Mouse (Mus musculus): Measurements from ENCODE around the gene Btc. TPM values are rescaled to one million over a fixed set of nuclear protein-coding genes. Genes with fewer than 3 reads are reported as not detected.

Gene Btc
- polyA plus RNA-seq, 1 experiment: 0.86 TPM

- WGBS: 75% methylated on average over 5 of the region's 5 CpGs
- Histone ChIP-seq H3K36me3 (ENCODE audit: control insufficient read depth, insufficient read depth, low read length) (no peaks in the 10 kb centered on the region), H3K4me3 (ENCODE audit: low read depth, low read length) (no peak overlapping the region), H3K4me1 (ENCODE audit: control insufficient read depth, insufficient read depth, insufficient read length, low read length) (peaks cover 5% of the 10 kb centered on the region), H3K27ac (ENCODE audit: insufficient read depth, low read depth, low read length) (no peak overlapping the region), H3K27me3 (ENCODE audit: control insufficient read depth, insufficient read depth, low read length) (no peaks in the 10 kb centered on the region)
- TF ChIP-seq CTCF (IDR thresholded peaks at IDR 0.05; ENCODE audit: extremely low read depth, insufficient read length, insufficient replicate concordance, low read depth, low read length) (no peak), POLR2A (IDR thresholded peaks at IDR 0.05; ENCODE audit: low read depth, low read length) (no peak)
Observed at GRCm38 (mm10) chr5:91404263-91404662, 1.5 kb upstream of the Btc start.

DNA sequence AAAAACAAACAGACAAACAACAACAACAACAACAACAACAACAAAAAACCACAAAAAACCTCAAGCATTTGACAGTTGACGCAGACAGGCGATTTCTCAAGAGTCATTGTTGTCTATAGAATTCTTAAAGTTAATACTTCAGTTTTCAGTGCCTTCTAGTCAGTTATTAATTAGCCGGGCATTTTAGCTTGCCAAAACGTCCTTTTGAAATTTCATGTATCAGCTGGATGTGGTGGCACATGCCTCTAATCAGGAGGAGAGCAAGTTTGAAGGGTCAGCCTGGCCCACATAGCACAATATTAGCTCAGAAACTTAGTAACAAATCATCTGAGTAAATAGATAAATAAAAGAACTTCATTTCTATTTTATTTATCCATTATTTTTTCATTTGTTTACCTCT lies 487 bp upstream of the Btc start:
- Histone ChIP-seq H3K27me3 (ENCODE audit: control insufficient read depth, insufficient read depth, low read length) (no peaks in the 10 kb centered on the region), H3K36me3 (ENCODE audit: control insufficient read depth, insufficient read depth, low read length) (no peaks in the 10 kb centered on the region), H3K27ac (ENCODE audit: insufficient read depth, low read depth, low read length) (no peak overlapping the region), H3K4me1 (ENCODE audit: control insufficient read depth, insufficient read depth, insufficient read length, low read length) (peaks cover 5% of the 10 kb centered on the region), H3K4me3 (ENCODE audit: low read depth, low read length) (no peak overlapping the region)
- TF ChIP-seq POLR2A (IDR thresholded peaks at IDR 0.05; ENCODE audit: low read depth, low read length): no peak
- TF ChIP-seq CTCF (IDR thresholded peaks at IDR 0.05; ENCODE audit: extremely low read depth, insufficient read length, insufficient replicate concordance, low read depth, low read length): no peak
- WGBS: 54% methylated on average over 4 of the region's 4 CpGs

DNA sequence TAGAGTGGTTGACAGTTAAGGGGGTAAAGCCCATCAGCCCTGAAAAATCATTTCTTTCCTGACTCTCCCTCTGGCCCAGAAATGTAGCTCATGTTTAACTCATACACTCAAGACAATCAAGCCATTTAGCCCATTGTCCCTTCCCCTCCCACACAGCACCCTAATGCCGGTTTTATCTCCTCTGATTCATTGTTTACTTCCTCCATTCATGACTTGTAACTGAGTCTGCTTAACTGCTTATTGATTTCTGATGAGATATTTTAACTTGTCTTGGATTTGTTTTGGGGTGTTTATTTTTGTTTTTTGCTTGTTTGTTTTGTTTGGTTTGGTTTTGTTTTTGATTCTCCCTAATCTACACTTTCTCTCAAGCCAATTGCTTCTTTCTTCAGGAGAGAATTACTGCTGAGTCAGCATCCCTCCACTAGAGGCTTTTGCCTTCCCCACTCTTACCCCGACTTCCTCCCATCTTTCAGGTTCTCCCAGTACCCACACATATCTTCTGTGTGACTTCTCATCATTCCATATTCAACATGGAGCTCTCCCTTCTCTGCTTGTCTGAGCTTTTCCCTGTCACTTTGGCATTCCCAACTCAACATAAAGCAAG lies 2.2 kb downstream of the Btc start:
- H3K27me3 ChIP-seq (ENCODE audit: control insufficient read depth, insufficient read depth, low read length): no peaks in the 10 kb centered on the region
- 17% methylated on average over 2 of the region's 2 CpGs for WGBS

DNA sequence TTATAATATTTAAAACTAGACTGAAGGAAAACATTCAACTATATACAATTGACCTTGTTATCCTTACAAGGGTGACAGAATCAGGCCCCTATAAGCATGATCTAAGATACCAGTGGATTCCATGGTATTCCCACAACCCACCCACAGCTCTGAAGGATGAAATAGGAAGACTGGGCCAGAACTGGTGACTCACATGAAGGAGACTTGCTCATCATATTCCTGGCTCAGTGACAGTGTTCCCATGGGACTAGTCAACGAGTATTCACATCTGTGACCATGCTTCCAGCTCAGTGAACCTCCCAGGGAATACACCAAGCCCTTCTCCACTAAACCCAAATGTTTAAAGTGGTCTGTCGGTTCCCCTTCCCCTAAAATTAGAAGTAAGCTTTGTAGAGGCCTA lies 27.3 kb downstream of the Btc start:
- no peak overlapping the region for H3K27ac ChIP-seq (ENCODE audit: insufficient read depth, low read depth, low read length)
- no peaks in the 10 kb centered on the region for H3K27me3 ChIP-seq (ENCODE audit: control insufficient read depth, insufficient read depth, low read length)
- H3K4me1 ChIP-seq (ENCODE audit: control insufficient read depth, insufficient read depth, insufficient read length, low read length): no peaks in the 10 kb centered on the region
- H3K4me3 ChIP-seq (ENCODE audit: low read depth, low read length): no peak overlapping the region
- no peak for TF ChIP-seq POLR2A (IDR thresholded peaks at IDR 0.05; ENCODE audit: low read depth, low read length)
- TF ChIP-seq CTCF (IDR thresholded peaks at IDR 0.05; ENCODE audit: extremely low read depth, insufficient read length, insufficient replicate concordance, low read depth, low read length): no peak
- no peaks in the 10 kb centered on the region for H3K36me3 ChIP-seq (ENCODE audit: control insufficient read depth, insufficient read depth, low read length)
- WGBS: 66% methylated on average over 2 of the region's 2 CpGs

More for the DNA sequence above, 2.2 kb downstream of the Btc start:
- Histone ChIP-seq H3K36me3 (ENCODE audit: control insufficient read depth, insufficient read depth, low read length) (no peaks in the 10 kb centered on the region), H3K27ac (ENCODE audit: insufficient read depth, low read depth, low read length) (no peak overlapping the region), H3K4me1 (ENCODE audit: control insufficient read depth, insufficient read depth, insufficient read length, low read length) (peaks cover 5% of the 10 kb centered on the region), H3K4me3 (ENCODE audit: low read depth, low read length) (no peak overlapping the region)
- TF ChIP-seq CTCF (IDR thresholded peaks at IDR 0.05; ENCODE audit: extremely low read depth, insufficient read length, insufficient replicate concordance, low read depth, low read length): no peak
- no peak for TF ChIP-seq POLR2A (IDR thresholded peaks at IDR 0.05; ENCODE audit: low read depth, low read length)

DNA sequence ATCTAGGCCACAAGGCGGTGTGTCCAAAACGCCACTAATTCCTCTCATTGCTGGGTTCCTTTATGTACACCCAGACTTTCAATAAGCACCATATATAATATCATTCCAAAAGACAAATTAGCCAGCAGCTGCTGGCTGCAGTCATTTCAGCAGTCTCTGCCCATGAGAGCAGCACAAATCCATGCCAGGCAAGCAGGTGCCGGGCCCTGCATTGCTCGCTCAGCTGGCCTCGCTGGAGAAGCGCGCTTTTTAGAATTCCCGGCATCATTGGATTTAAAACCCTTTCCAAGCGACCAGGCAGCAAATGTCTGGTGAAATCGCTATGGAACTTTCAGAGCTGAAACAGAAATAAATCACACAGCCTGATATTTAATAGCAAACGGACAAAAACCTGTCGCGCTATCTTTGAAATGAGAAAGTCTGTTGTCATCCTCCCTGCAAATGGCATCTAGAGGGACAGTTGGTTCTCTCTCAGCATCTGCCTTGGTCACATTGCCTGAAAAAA lies 34.7 kb downstream of the Btc start:
- no peaks in the 10 kb centered on the region for H3K27me3 ChIP-seq (ENCODE audit: control insufficient read depth, insufficient read depth, low read length)
- WGBS: 95% methylated on average over 13 of the region's 13 CpGs
- no peak overlapping the region for H3K27ac ChIP-seq (ENCODE audit: insufficient read depth, low read depth, low read length)
- TF ChIP-seq CTCF (IDR thresholded peaks at IDR 0.05; ENCODE audit: extremely low read depth, insufficient read length, insufficient replicate concordance, low read depth, low read length): no peak
- TF ChIP-seq POLR2A (IDR thresholded peaks at IDR 0.05; ENCODE audit: low read depth, low read length): no peak
- H3K4me1 ChIP-seq (ENCODE audit: control insufficient read depth, insufficient read depth, insufficient read length, low read length): no peaks in the 10 kb centered on the region
- no peak overlapping the region for H3K4me3 ChIP-seq (ENCODE audit: low read depth, low read length)
- H3K36me3 ChIP-seq (ENCODE audit: control insufficient read depth, insufficient read depth, low read length): no peaks in the 10 kb centered on the region

DNA sequence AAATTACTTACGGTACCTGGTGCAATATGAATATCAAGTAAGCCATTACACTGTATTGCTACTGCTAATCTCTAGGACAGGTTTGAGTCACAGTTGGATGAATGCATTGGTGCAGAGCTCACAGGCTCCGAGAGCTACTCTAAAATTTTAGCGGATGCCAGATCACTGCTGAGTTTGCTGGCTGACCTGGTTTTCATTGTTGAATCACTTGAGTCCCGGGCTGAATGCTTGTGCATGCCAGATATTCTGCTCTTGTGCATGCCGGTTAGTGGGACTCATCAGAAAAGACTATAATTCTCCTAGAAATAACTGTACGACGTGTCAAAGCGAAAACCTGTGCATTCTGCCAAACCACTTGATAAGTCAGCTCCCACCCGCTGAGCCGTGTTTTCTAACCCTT lies 35.9 kb downstream of the Btc start:
- Histone ChIP-seq H3K4me3 (ENCODE audit: low read depth, low read length) (no peak overlapping the region), H3K4me1 (ENCODE audit: control insufficient read depth, insufficient read depth, insufficient read length, low read length) (no peaks in the 10 kb centered on the region), H3K27ac (ENCODE audit: insufficient read depth, low read depth, low read length) (no peak overlapping the region), H3K36me3 (ENCODE audit: control insufficient read depth, insufficient read depth, low read length) (no peaks in the 10 kb centered on the region), H3K27me3 (ENCODE audit: control insufficient read depth, insufficient read depth, low read length) (no peaks in the 10 kb centered on the region)
- 86% methylated on average over 10 of the region's 10 CpGs for WGBS
- TF ChIP-seq CTCF (IDR thresholded peaks at IDR 0.05; ENCODE audit: extremely low read depth, insufficient read length, insufficient replicate concordance, low read depth, low read length) (no peak), POLR2A (IDR thresholded peaks at IDR 0.05; ENCODE audit: low read depth, low read length) (no peak)

GRCm38 (mm10) chr5:91363274-91363991 lies 39.4 kb downstream of the Btc start:
- Histone ChIP-seq H3K27ac (ENCODE audit: insufficient read depth, low read depth, low read length) (no peak overlapping the region), H3K36me3 (ENCODE audit: control insufficient read depth, insufficient read depth, low read length) (no peaks in the 10 kb centered on the region), H3K4me3 (ENCODE audit: low read depth, low read length) (no peak overlapping the region), H3K27me3 (ENCODE audit: control insufficient read depth, insufficient read depth, low read length) (no peaks in the 10 kb centered on the region), H3K4me1 (ENCODE audit: control insufficient read depth, insufficient read depth, insufficient read length, low read length) (no peaks in the 10 kb centered on the region)
- TF ChIP-seq CTCF (IDR thresholded peaks at IDR 0.05; ENCODE audit: extremely low read depth, insufficient read length, insufficient replicate concordance, low read depth, low read length): no peak
- no peak for TF ChIP-seq POLR2A (IDR thresholded peaks at IDR 0.05; ENCODE audit: low read depth, low read length)
- WGBS: 88% methylated on average over 6 of the region's 6 CpGs

Data from small intestine, adult 2 months (tissue).